Mouse (Mus musculus) kidney, postnatal 36 days (tissue): Measurements from ENCODE around the gene Stk39.

Experiments used
- DNase-seq, 2 experiments: peaks; one replicate each; pipeline ENCODE4 v3.0.0; 2021 to 2022; ENCODE audit warnings: mixed read lengths in 2 of 2

Stk39 gene

GRCm38 (mm10) chr2:68381205-68381604 lies 90.9 kb downstream of the Stk39 start:
- no peak for DNase-seq

GRCm38 (mm10) chr2:68379631-68380030 lies 92.4 kb downstream of the Stk39 start:
- no peak for DNase-seq

- DNase-seq: no peak
These were observed 93.7 kb downstream of the Stk39 start for GRCm38 (mm10) chr2:68378319-68378718.

GRCm38 (mm10) chr2:68377251-68377681 lies 94.8 kb downstream of the Stk39 start:
- peak; percentile 56 to 60 for DNase-seq

- DNase-seq: peak; percentile 66 to 77
These were observed 95.4 kb downstream of the Stk39 start for GRCm38 (mm10) chr2:68376660-68377059.

- no peak for DNase-seq
These were observed 97.9 kb downstream of the Stk39 start for GRCm38 (mm10) chr2:68374202-68374601.

GRCm38 (mm10) chr2:68371912-68372311 lies 100.2 kb downstream of the Stk39 start:
- no peak for DNase-seq

- DNase-seq: no peak
These were observed 101.7 kb downstream of the Stk39 start for GRCm38 (mm10) chr2:68370326-68370725.

GRCm38 (mm10) chr2:68369080-68369479 lies 103.0 kb downstream of the Stk39 start:
- DNase-seq: no peak

GRCm38 (mm10) chr2:68367944-68368343 lies 104.1 kb downstream of the Stk39 start:
- no peak for DNase-seq

GRCm38 (mm10) chr2:68366897-68367193 lies 105.2 kb downstream of the Stk39 start:
- no peak for DNase-seq

GRCm38 (mm10) chr2:68366091-68366896 lies 105.8 kb downstream of the Stk39 start:
- DNase-seq: no peak

GRCm38 (mm10) chr2:68365504-68365903 lies 106.6 kb downstream of the Stk39 start:
- DNase-seq: peak; percentile 45 to 54

GRCm38 (mm10) chr2:68364181-68364900 lies 107.7 kb downstream of the Stk39 start:
- DNase-seq: peak; percentile 39 to 55

- no peak for DNase-seq
These were observed 108.9 kb downstream of the Stk39 start for GRCm38 (mm10) chr2:68363159-68363558.

- DNase-seq: no peak
These were observed 110.4 kb downstream of the Stk39 start for GRCm38 (mm10) chr2:68361701-68362100.

GRCm38 (mm10) chr2:68350621-68351020 lies 121.4 kb downstream of the Stk39 start:
- DNase-seq: peak; percentile 64 to 74

GRCm38 (mm10) chr2:68349593-68350383 lies 122.3 kb downstream of the Stk39 start:
- peak; percentile 73 to 90 for DNase-seq

GRCm38 (mm10) chr2:68348966-68349365 lies 123.1 kb downstream of the Stk39 start:
- DNase-seq: no peak

- no peak for DNase-seq
These were observed 125.3 kb downstream of the Stk39 start for GRCm38 (mm10) chr2:68346606-68347237.

- DNase-seq: no peak
These were observed 126.8 kb downstream of the Stk39 start for GRCm38 (mm10) chr2:68345269-68345668.

- peak; percentile 24 to 32 for DNase-seq
These were observed 128.3 kb downstream of the Stk39 start for GRCm38 (mm10) chr2:68343751-68344150.

GRCm38 (mm10) chr2:68342122-68342646 lies 129.9 kb downstream of the Stk39 start:
- DNase-seq: peak; percentile 33 to 51
